Mouse (Mus musculus): ENCODE data around the gene Kif26b.

The Kif26b gene

GRCm38 (mm10) chr1:178910951-178911350 lies 382.0 kb downstream of the Kif26b start:
- DNase-seq (ENCODE audit: low read depth, low spot score) = no peak

- no peak for DNase-seq (ENCODE audit: low read depth, low spot score)
Observed at GRCm38 (mm10) chr1:178912936-178913716, 384.2 kb downstream of the Kif26b start.

DNA sequence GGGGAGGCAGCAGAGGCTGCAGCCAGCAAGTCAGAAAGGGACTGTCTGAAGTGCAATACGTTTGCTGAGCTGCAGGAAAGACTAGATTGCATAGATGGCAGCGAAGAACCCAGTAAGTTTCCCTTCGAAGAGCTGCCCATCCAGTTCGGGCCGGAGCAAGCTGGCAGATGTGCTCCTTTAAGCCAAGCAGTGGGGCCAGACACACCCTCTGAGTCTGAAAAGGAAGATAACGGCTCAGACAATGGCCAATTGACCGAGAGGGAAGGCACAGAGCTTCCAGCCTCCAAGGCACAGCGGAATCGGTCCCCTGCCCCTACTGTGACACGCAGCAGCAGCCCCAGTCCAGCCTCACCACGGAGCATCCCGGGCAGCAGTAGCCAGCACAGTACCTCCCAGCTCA lies 386.1 kb downstream of the Kif26b start:
- no peak for DNase-seq (ENCODE audit: low read depth, low spot score)

- no peak for DNase-seq (ENCODE audit: low read depth, low spot score)
Observed at GRCm38 (mm10) chr1:178917194-178917902, 388.4 kb downstream of the Kif26b start.

DNA sequence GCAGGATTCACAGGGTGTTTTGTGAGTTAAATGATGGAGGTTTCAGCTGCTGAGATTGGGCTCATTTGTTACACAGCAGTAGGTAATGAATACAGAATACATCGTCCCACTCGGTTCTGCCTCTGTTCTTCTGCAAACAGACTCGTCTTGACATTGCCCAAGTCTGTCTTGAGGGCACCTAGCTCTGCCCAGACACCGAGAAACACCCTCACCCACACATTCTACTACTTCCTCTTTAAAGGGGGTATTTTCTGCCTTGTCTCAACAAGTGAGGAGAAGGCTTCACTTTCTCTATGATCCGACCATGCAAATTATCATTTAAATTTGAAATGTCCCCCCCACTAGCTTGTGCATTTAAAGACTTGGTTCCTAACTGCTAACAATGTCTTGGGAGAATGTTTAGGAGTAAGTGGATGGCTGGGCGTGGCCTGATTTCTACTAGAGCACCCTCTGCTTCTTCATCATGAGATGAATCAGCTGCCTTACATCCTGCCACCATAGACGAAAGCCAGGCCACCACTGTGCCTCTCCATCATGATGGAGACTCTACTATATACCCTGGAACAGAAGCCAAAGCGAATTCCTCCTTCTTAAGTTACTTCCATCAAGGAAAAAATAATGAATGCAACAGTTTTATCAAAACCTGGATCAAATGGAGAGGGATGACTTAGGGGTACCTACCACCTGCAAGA lies 395.7 kb downstream of the Kif26b start:
- DNase-seq (ENCODE audit: low read depth, low spot score) = no peak

DNA sequence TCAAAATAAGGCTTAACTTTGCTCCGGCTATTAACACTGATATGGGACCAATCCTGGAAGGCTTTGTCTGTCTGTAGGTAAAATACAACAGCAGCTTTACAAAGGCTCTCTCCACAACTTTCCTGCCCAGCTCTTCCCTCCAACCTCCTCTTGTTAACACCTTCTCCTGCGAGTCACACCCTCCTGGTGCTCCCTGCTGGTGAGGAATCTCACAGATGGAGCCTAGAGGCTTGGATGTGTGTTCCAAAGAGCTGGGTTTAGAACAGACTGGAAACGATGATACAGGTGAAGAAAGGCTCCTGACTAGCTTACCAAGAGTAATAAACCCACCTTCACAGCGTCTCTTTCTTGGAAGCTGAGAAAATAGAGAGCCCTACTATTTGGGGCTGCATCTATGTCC lies 400.6 kb downstream of the Kif26b start:
- no peak for DNase-seq (ENCODE audit: low read depth, low spot score)

DNA sequence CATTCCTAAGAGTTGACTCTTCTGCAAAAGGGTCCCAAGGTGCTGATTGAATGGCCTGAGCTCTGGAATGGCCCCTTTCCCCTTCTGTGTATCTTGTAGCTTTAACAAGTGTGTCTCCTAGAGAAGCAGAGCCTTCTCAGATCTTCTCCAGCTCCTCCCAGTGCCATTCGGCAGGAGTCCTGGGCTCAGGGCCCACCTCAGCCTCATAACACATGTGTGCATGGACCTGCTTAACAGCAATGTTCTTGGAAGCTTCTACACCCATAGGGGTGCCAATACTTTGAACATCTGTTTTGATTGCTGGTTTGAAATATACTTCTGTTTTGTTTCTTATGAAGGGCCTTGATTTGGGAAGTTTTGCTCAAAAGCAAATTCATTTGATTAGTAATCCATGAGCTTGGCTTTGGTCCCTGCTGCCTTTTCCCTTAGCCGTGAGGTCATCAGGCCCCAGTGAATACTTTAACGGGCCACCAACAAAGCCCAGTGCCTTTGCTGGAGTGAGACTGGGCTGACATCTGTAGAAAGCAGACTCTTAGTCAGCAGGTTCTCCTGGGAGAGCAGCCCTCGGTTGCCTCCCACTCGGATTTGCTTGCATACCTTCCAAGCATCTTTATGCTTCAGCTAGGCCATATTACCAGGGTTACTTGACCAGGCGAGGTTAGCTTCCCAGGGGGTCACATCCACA lies 405.2 kb downstream of the Kif26b start:
- DNase-seq (ENCODE audit: low read depth, low spot score) = no peak

- no peak for DNase-seq (ENCODE audit: low read depth, low spot score)
Observed at GRCm38 (mm10) chr1:178936457-178936856, 407.5 kb downstream of the Kif26b start.

DNA sequence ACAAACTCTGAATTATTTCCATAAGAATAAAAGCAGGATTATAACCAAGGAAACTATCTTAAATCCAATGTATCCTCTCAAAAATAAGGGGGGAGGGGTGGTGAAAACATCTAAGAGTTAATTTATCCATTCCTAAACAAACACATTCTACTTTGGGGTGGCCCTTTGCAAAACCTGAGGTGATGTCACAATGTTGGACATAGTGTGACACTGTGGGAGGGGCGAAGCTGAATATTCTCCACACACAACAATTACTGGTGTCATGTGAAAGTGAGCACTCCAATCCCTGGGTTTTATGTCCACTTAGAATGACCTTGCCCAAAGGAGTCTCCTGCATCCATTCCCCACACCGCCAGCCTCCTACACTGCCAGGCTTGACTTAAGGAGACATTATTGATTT lies 408.1 kb downstream of the Kif26b start:
- DNase-seq (ENCODE audit: low read depth, low spot score) = no peak

- DNase-seq (ENCODE audit: low read depth, low spot score) = no peak
Observed at GRCm38 (mm10) chr1:178940353-178940752, 411.4 kb downstream of the Kif26b start.

DNA sequence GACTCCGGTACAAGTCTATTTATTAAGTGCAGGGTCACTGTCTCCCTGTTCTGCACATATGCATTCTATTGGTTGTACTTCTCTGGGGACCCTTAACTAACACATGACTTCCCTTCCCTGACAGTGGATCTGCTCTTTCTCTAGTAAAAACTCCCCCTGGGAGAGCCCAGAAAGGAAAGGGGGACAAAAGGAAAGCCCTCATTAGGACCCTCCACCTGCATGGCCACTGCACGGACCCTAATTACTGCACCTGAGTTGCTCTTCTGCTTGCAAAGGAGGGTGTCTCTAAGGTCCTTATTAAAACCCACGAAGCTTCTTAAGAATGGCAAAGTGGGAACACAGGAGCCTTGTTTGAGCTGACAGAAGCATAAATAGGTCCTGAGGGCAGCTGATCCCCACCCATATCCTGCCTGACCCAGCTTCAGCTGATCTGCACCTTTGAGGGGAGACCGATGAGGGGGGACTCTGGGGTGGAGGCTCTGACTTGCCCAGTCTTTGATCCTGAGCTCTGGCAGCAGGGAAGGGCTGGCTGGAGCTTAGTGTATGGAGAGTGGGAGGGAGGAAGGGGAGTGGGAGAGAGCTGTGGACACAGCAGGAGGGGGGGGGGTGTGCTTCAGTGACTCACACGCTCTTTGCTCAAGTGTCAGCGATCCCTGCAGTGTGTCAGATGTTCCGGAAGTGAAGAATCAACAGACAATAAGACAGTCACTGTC lies 413.5 kb downstream of the Kif26b start:
- no peak for DNase-seq (ENCODE audit: low read depth, low spot score)

DNA sequence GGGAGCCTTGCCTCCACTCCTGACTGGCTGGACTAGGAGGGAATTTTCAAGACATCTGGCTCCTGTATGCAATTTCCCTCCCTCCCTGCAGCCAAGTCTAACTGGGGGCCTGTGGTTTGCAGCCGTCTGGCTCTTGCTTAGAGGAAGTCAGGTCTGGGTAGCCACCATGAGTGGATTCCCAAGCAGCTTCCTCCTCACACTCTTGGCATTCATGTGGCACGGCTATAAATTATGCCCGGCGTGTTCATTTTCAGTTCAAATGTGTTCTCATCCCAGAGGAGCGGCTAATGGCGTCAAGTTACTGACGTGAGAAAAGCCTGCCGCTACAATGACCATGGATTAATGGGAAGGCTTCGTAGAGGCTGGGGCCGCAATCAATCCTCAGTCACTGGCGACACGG lies 424.0 kb downstream of the Kif26b start:
- no peak for DNase-seq (ENCODE audit: low read depth, low spot score)

DNA sequence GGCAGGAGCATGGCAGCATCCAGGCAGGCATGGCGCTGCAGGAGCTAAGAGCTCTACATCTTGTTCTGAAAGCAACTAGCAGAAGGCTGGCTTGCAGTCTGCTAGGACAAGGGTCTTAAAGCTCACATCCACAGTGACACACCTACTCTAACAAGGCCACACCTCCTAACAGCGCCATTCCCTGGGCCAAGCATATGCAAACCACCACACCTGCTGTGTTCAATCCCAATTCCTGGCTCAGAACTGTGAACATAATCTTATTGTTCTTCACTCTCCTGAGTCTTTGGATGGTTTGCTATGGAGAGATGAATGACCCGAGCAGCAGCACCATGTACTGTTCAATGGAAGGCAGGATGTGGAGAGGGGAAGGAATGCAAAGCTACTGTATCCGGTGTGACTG lies 429.7 kb downstream of the Kif26b start:
- DNase-seq (ENCODE audit: low read depth, low spot score) = no peak

- peak; percentile 48 for DNase-seq (ENCODE audit: low read depth, low spot score)
Observed at GRCm38 (mm10) chr1:178960015-178960559, 431.2 kb downstream of the Kif26b start.

DNA sequence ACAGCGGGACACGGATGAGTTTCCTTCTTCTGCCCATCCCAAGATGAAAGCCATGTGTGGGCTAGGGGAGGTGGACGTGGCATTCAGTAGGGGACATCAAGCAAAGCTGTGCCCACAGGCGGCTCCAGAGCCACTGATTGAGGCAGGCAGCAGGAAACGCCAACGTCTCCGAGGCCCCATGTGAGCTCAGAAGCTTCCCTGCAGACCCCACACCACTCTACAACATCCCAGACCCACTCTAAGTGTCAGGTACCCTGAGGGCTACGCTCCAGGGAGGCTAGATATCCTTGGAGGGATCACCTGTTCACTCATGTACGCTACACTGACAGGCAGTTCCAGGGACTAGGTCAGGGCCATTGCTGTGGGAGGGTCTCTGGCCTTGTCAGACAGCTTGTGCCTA lies 432.7 kb downstream of the Kif26b start:
- no peak for DNase-seq (ENCODE audit: low read depth, low spot score)

- DNase-seq (ENCODE audit: low read depth, low spot score) = no peak
Observed at GRCm38 (mm10) chr1:178972055-178972454, 443.1 kb downstream of the Kif26b start.

DNA sequence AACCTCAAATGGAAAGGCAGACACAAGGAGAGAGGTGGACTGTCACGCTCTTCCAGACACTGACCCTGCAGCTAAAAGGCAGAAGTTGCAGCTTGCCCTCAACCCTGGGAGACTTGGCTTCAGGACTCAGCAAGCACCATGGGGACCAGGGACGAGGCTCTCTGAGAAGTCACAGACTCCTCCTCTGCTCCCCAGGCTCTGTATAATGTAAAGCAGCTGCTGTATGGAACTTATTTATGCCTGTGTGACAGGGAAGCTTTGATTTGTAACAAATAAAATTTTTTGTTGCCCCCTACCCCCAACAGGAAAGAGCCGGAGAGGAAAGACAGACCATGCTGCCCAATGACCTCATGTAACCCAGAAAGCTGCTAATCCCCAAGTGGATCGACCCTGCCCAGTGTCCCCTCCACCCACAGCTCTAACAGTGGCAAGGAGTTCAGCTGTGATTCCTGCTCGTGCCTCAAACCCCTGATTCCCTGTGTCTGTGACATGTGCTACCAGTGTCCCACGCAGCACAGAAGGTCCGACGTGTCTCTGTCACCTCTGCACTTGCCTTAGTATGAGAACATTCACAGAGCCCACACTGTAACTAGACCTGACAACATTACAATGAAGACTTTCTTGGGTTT lies 449.8 kb downstream of the Kif26b start:
- DNase-seq (ENCODE audit: low read depth, low spot score) = no peak

DNA sequence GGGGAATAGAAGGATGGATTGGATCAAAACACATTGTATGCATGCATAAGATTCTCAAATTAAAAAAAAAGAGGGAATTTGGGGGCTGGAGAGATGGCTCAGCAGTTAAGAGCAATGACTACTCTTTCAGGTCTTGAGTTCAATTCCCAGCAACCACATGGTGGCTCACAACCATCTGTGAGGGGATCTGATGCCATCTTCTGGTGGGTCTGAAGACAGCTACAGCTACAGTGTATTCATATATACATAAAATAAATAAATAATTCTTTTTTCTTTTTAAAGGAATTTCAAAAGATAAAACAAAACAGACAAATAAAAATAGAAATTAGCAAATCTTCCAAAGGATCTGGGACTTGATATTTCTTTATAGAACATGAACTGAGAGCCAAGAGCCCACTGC lies 451.3 kb downstream of the Kif26b start:
- no peak for DNase-seq (ENCODE audit: low read depth, low spot score)

- no peak for DNase-seq (ENCODE audit: low read depth, low spot score)
Observed at GRCm38 (mm10) chr1:178981641-178982040, 452.7 kb downstream of the Kif26b start.

DNA sequence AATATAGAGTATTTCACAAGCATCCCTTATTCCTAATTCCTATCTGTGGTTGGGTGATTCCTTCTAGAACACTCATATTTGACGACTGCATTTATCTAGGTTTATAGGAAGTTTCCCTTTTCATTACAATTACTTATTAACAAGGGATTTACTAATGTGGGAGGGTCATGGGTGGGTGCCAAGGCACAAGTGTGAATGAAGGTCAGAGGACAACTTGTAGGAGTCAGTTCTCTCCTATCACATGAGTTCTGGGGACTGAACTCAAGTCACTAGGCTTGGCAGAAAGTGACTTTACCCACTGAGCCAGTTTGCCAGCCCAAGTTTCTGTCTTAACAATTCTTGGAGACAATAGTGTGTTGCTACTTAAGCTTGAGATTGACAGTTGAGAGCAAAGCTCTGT lies 459.3 kb downstream of the Kif26b start:
- no peak for DNase-seq (ENCODE audit: low read depth, low spot score)

Measured in WW6 (cell line).